ENCODE assay signal across 8 mouse cellular contexts in genomic region chr14:32597232-32598231, GRCm38 (mm10). TPM values are rescaled to one million over a fixed set of nuclear protein-coding genes. Genes with fewer than 3 reads are reported as not detected.
A peak's percentile ranks its signal among the peaks of the same experiment; 100 is the strongest.
DNase-seq lines count a peak whose midpoint lies in the region; ATAC-seq and TF ChIP-seq lines count a peak whose summit lies in the region.
"Had no signal": no experiment of that assay in that cellular context is flagged by ENCODE, and none has a peak within 500 bp of the region (broad histone marks: within the 10 kb centered on the region; RNA-seq: fewer than 3 reads in every experiment).

No protein-coding gene starts in this region.

- ATAC-seq in liver, embryonic 11.5 days (replicated peaks; ENCODE audit: low FRiP score): no peak
- ATAC-seq in stomach, postnatal 0 days (ENCODE audit: low FRiP score, low TSS enrichment): peak; percentile 45; the same call in 1 of the 2 replicates

- no peaks in the 10 kb centered on the region for H3K36me3 ChIP-seq in MEL (ENCODE audit: control insufficient read depth in 1 of 2, insufficient read depth in 2 of 2, low read length in 2 of 2)
- H3K36me3 ChIP-seq in liver, embryonic 11.5 days (ENCODE audit: control insufficient read depth, insufficient read depth, low read length): no peaks in the 10 kb centered on the region
- no peaks in the 10 kb centered on the region for H3K36me3 ChIP-seq in stomach, postnatal 0 days (ENCODE audit: control insufficient read depth, insufficient read depth, low read length)

- TF ChIP-seq CTCF in MEL (IDR thresholded peaks at IDR 0.05 in 2 of 3, conservative IDR thresholded peaks at IDR 0.05 in 1 of 3; ENCODE audit: control insufficient read depth in 1 of 3, insufficient read depth in 1 of 3, low read depth in 2 of 3, low read length in 3 of 3, poor library complexity in 1 of 3, severe bottlenecking in 1 of 3): no peak
- TF ChIP-seq CTCF in stomach, postnatal 0 days (IDR thresholded peaks at IDR 0.05; ENCODE audit: low read depth): no peak

- no peak for TF ChIP-seq RAD21 in MEL (IDR thresholded peaks at IDR 0.05; ENCODE audit: low read depth, low read length)

- H3K9ac ChIP-seq in MEL (ENCODE audit: control insufficient read depth, low read depth, low read length, poor library complexity, severe bottlenecking): no peak overlapping the region
- no peak overlapping the region for H3K9ac ChIP-seq in liver, embryonic 11.5 days (ENCODE audit: low read depth, low read length)
- H3K9ac ChIP-seq in stomach, postnatal 0 days (ENCODE audit: low read length): no peak overlapping the region

- TF ChIP-seq EP300 in MEL (IDR thresholded peaks at IDR 0.05; ENCODE audit: low read depth in 1 of 2, low read length in 2 of 2): no peak
- TF ChIP-seq EP300 in stomach, postnatal 0 days (optimal IDR thresholded peaks at IDR 0.05): no peak

- H3K4me1 ChIP-seq in MEL (ENCODE audit: control insufficient read depth in 1 of 2, insufficient read depth in 2 of 2, low read length in 2 of 2): no peaks in the 10 kb centered on the region
- no peaks in the 10 kb centered on the region; the same call in 1 of the 2 replicates for H3K4me1 ChIP-seq in liver, embryonic 11.5 days (replicated peaks; ENCODE audit: control insufficient read depth, insufficient read depth, low read length)
- no peaks in the 10 kb centered on the region for H3K4me1 ChIP-seq in stomach, postnatal 0 days (replicated peaks; ENCODE audit: control insufficient read depth, insufficient read depth)

- DNase-seq in MEL (ENCODE audit: low read depth, low spot score): peak; percentile 41
- DNase-seq in adrenal gland, postnatal 14 days: peak; percentile 86
- peak; percentile 43 for DNase-seq in gastrocnemius, adult 18-20 months (ENCODE audit: low spot score)
- DNase-seq in hindlimb bud, embryonic 11.5 days (ENCODE audit: extremely low spot score, low read depth, low spot score): peak; percentile 71
- peak; percentile 85 for DNase-seq in liver, embryonic 11.5 days (ENCODE audit: low spot score)
- DNase-seq in naive thymus-derived CD4-positive, alpha-beta T cell, adult 2 months (ENCODE audit: low read depth): peak; percentile 25
- DNase-seq in stomach, postnatal 0 days (ENCODE audit: low spot score): peak; percentile 79

- WGBS in liver, embryonic 11.5 days: 2% methylated on average over 78 of the region's 78 CpGs
- 1% methylated on average over 76 of the region's 78 CpGs for WGBS in stomach, postnatal 0 days

- H3K9me3 ChIP-seq in MEL (replicated peaks; ENCODE audit: insufficient read depth, low read length): no peaks in the 10 kb centered on the region
- no peaks in the 10 kb centered on the region for H3K9me3 ChIP-seq in liver, embryonic 11.5 days (ENCODE audit: control insufficient read depth, low read length)
- H3K9me3 ChIP-seq in stomach, postnatal 0 days (ENCODE audit: control insufficient read depth, low read length): no peaks in the 10 kb centered on the region

- H3K27me3 ChIP-seq in MEL (ENCODE audit: control insufficient read depth in 1 of 2, insufficient read depth in 2 of 2, low read length in 2 of 2): peaks cover 3 to 11% of the 10 kb centered on the region in 2 experiments
- peaks cover 88% of the 10 kb centered on the region for H3K27me3 ChIP-seq in liver, embryonic 11.5 days (replicated peaks; ENCODE audit: control insufficient read depth, insufficient read depth, low read length)
- peaks cover 32% of the 10 kb centered on the region; the same call in 1 of the 2 replicates for H3K27me3 ChIP-seq in stomach, postnatal 0 days (ENCODE audit: control insufficient read depth, insufficient read depth, low read length)

- H3K27ac ChIP-seq in MEL (ENCODE audit: control insufficient read depth, low read depth, low read length): no peak overlapping the region
- no peak overlapping the region for H3K27ac ChIP-seq in liver, embryonic 11.5 days (ENCODE audit: low read depth, low read length)
- no peak overlapping the region for H3K27ac ChIP-seq in stomach, postnatal 0 days (replicated peaks)

- TF ChIP-seq POLR2A in MEL (IDR thresholded peaks at IDR 0.05; ENCODE audit: control insufficient read depth in 1 of 2, insufficient read depth in 1 of 2, low read depth in 1 of 2, low read length in 2 of 2, poor library complexity in 1 of 2): no peak

- H3K4me3 ChIP-seq in MEL (ENCODE audit: control insufficient read depth in 1 of 2, insufficient read depth in 1 of 2, low read depth in 2 of 2, low read length in 2 of 2): no peak overlapping the region
- H3K4me3 ChIP-seq in liver, embryonic 11.5 days (ENCODE audit: low read depth, low read length): no peak overlapping the region
- peak overlapping the region; percentile 18 for H3K4me3 ChIP-seq in stomach, postnatal 0 days (ENCODE audit: low read depth, low read length)

- peak overlapping the region; percentile 43 for H3K4me2 ChIP-seq in liver, embryonic 11.5 days
- H3K4me2 ChIP-seq in stomach, postnatal 0 days (replicated peaks; ENCODE audit: low read depth): peak overlapping the region; percentile 35

- no peaks in the 10 kb centered on the region for H3K79me2 ChIP-seq in MEL (ENCODE audit: control insufficient read depth, insufficient read depth, low read length, poor library complexity)

TF ChIP-seq in MEL, 35 proteins besides CTCF, POLR2A, EP300 and RAD21:
- TF ChIP-seq TAL1 (IDR thresholded peaks at IDR 0.05; ENCODE audit: low read length) (no peak), RCOR1 (IDR thresholded peaks at IDR 0.05; ENCODE audit: low read depth, low read length) (no peak), MXI1 (IDR thresholded peaks at IDR 0.05; ENCODE audit: low read depth, low read length) (no peak), E2F4 (IDR thresholded peaks at IDR 0.05; ENCODE audit: borderline replicate concordance, low read depth, low read length) (no peak), JUND (IDR thresholded peaks at IDR 0.05; ENCODE audit: low read depth, low read length) (no peak), USF2 (IDR thresholded peaks at IDR 0.05; ENCODE audit: borderline replicate concordance in 1 of 2, insufficient read depth in 1 of 2, low read depth in 1 of 2, low read length in 2 of 2) (no peak), BHLHE40 (IDR thresholded peaks at IDR 0.05; ENCODE audit: borderline replicate concordance, low read depth, low read length) (no peak), POLR2AphosphoS2 (IDR thresholded peaks at IDR 0.05; ENCODE audit: low read length) (no peak), MEF2A (IDR thresholded peaks at IDR 0.05; ENCODE audit: extremely low read depth, insufficient replicate concordance, low read depth, low read length, poor library complexity, severe bottlenecking) (no peak), KAT2A (conservative IDR thresholded peaks at IDR 0.05; ENCODE audit: low read depth, low read length) (no peak), CHD1 (IDR thresholded peaks at IDR 0.05; ENCODE audit: low read depth, low read length) (no peak), NRF1 (IDR thresholded peaks at IDR 0.05; ENCODE audit: insufficient read depth, low read depth, low read length, poor library complexity, severe bottlenecking) (no peak), SMC3 (IDR thresholded peaks at IDR 0.05; ENCODE audit: low read depth, low read length) (no peak), MYB (IDR thresholded peaks at IDR 0.05; ENCODE audit: low read depth, low read length) (no peak), MYC (IDR thresholded peaks at IDR 0.05; ENCODE audit: low read depth, low read length) (no peak), GABPA (IDR thresholded peaks at IDR 0.05; ENCODE audit: low read depth, low read length) (no peak), UBTF (IDR thresholded peaks at IDR 0.05; ENCODE audit: borderline replicate concordance, insufficient read depth, low read depth, low read length) (no peak)

RNA-seq across cellular contexts. Expression of gene Prrxl1, which starts 1.7 kb away (rescaled TPM):
- not detected in 2 replicates for total RNA-seq in MEL (2012; rRNA removed)
- not detected for polyA plus RNA-seq in MEL (2012; ENCODE audit: insufficient read depth in 1 of 2, insufficient read length in 2 of 2, low read depth in 1 of 2, low replicate concordance in 2 of 2, missing spikeins in 1 of 2)
- total RNA-seq in adrenal gland, postnatal 14 days (2021): 0.67 and 0.75 TPM in 2 replicates
- total RNA-seq in gastrocnemius, adult 18-20 months (2021): not detected
- polyA plus RNA-seq in liver, embryonic 11.5 days (2014; fragmentation: Nextera tagmentation; extraction: Ambion mirVana): not detected in 2 replicates
- polyA plus RNA-seq in stomach, postnatal 0 days (2015; fragmentation: Nextera tagmentation; extraction: Ambion mirVana): 0.10 and 0.11 TPM in 2 replicates
- polyA plus RNA-seq: gonadal fat pad, adult 2 months had no signal

Comparison
In these comparisons a context has a peak if more than half of its experiments do, and no peak if none do; other contexts are left out.
1. DNase-seq: peak in every context shown above with its lines; median percentile 86 in adrenal gland, postnatal 14 days; 85 in liver, embryonic 11.5 days; 79 in stomach, postnatal 0 days; 71 in hindlimb bud, embryonic 11.5 days; 43 in gastrocnemius, adult 18-20 months; 41 in MEL; 25 in naive thymus-derived CD4-positive, alpha-beta T cell, adult 2 months.